Mouse (Mus musculus) embryo, embryonic 10.5 days (tissue): ENCODE measurements at regions not wholly inside any gene's neighbourhood (a gene's known extent, or its start where the extent isn't known, plus 50 kb on each side); places are given as distances from the start of the nearest gene placed in this dataset.

ENCODE experiments used
- DNase-seq: peaks from one replicate; pipeline ENCODE4 v3.0.0-alpha.2; 2015; ENCODE audit warnings: low spot score

DNA sequence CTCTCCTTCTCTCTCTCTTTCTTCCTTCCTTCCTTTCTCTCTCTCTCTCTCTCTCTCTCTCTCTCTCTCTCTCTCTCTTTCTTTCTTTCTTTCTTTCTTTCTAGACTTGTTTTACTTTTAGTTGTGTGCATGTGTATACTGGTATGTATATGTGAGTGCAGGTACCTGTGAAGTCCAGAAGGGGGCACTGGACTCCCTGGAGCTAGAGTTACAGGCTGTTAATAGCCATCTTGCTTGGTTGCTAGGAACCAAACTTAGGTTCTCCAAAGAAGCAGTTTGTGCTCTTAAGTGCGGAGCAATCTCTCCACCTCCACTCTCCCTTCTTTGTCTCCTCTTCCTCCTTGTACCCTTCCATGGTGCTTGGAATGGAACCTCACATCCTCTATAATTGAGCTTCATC lies 77.2 kb downstream of the Gm10604 start:
- no peak for DNase-seq

DNA sequence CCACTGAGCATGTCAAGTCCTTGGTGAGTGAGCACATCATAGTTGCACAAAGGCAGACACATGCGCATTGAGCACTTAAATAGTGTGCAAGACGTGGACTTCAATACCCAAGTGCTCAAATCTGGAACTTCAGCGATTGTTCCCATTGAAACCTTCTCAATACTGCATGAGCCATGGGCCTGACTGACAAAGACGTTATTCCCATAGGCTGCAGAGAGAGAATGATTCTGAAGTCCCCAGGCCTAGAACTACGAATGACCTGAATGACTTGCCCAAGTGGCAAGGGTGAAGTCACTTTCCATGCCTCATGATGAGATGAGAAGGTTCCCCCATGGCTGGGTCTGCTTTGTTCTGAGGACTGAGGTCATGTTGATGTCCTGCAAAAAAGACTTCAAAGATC lies 77.7 kb downstream of the Gm10604 start:
- DNase-seq, result no peak

DNA sequence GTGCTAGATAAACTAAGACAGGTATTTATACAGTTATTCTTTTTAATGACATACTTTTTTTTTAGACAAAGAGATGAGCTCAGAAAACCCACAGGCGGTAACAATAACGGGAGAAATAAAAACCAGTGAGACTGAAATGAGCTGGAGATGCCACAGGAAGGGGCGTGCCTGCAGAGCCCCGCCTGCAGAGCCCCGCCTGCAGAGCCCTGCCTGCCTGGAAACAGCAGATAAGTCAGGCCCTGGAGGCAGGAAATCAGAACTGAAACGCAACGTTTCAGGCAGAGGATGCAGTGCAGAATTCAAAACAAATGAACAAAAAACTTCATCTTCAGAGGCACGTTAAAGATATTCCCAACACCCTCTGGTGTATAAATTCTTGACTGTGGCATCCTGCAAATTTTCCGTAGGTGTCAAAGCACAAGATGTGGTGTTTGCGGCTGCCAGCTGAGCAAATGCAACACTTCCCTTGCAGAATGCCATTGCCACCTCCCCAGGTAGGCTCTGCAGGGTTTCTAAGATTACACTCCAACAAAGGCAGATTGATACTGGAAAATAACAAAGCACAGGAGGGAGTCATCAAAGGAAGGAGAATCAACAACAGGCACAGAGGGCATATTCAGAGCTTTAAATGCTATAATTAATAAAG lies 81.0 kb downstream of the Gm10604 start:
- DNase-seq, result peak; percentile 50

DNA sequence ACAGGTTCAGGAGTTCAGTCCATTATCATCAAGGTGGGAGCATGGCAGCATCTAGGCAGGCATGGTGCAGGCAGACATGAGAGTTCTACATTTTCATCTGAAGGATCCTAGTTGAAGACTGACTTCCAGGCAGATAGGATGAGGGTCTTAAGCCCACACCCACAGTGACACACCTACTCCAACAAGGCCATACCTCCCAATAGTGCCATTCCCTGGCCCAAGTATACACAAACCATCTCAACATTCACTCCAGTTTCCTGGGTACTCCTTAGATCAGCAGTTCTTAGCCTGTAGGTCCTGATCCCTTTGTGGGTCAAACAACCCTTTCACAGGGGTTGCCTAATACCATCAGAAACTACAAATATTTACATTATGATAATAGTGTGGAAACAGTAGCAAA lies 83.8 kb downstream of the Gm10604 start:
- no peak for DNase-seq

DNA sequence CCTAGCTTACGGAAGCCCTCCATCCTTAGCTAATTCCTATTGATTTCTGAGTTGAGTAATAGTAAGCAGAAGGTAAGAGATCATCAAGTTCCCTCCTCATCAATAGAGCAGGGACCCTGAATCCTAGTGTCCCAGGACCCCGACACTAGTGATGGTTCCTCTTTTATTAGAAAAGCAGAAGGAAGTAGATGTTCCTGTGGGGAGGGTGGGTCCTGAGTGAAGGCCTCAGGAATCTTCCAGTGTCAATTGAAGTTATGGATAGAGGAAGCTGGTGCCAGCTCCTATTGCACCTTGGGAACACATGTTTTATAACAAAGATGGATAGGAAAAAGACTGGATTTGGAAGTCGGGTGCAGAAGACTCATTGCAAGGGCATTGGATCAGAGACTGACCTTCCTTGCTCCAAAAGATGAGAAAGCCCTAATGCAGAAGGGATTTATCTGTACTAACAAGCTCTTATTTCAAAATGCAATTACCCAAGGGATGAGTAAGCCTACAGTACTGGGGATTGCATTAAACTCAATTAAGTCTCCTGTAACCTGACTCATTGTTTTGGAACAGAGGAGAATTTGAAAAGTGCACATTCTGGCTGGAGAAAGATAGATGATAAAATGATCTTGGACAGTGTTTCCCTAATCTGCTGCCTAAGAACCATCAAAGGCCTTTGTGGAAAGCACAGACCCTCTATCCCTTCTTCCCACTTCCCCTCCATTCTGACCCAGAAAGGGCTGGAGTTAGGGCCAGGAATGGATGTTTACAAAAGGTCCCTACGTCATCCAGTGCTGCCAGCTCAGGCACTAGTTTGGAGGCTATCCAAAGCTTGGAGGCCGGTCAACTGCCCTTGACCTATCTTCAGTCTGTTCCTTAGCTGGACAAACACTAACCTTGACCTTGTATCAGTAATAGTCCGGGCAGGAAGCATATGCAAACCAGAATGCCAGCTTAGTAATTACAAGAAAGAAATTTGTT lies 84.9 kb downstream of the Gm10604 start:
- no peak for DNase-seq

DNA sequence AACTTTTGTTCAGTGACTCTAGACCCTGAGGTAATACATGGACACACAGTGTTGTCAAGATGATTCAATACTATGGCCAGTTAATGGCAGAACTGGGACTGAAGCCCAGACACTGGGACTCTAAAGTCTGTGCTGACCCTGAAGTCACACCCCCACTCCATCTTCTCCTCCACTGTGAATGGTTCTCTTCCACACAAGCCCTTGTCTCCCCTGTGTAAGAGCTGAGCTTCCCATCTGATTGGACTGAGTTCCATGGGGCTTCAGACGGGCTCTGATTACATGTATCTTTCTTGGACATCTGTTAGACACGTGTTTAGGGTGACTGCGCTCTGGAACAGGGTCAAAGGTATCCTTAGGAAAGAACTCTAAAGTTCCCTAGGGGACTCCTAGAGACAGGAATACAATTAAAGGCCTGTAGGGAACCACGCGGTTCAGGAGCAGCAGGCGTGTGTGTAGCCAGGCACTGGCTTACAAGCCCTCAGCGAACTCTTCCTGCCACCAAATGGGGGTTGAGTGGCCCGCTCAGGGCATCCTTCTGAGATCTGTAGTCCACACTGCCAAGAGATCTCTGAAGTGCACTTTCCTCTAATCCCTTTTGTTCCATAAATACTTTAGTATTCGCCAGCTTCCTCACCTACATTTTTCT lies 87.4 kb downstream of the Gm10604 start:
- peak; percentile 27 for DNase-seq

DNA sequence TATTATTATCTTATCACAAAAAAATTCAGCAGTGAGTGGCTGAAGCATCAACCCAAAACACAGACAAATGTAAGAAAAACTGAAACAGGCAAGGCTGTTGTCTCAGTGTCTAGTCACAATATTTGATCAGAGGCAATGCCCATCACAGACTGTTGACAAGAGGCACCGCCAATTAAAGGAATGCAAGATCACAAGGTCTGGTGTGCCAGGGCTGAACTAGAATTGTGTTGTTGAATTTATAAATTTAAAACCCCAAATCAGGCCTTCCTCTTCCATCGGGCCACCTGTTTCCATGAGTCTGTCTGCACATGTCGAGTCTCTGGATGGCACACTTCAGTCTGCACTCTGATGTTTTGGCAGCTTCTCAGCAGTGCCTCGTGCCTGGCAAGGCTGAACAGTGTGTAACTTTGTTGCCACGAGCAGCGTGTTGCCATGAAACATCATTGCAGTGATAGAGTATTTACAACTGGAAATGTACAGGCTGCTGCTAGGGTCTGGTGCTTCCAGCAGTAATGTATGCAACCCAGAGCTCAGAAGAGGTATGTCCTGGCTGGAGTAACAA lies 91.9 kb downstream of the Gm10604 start:
- DNase-seq, result no peak

DNA sequence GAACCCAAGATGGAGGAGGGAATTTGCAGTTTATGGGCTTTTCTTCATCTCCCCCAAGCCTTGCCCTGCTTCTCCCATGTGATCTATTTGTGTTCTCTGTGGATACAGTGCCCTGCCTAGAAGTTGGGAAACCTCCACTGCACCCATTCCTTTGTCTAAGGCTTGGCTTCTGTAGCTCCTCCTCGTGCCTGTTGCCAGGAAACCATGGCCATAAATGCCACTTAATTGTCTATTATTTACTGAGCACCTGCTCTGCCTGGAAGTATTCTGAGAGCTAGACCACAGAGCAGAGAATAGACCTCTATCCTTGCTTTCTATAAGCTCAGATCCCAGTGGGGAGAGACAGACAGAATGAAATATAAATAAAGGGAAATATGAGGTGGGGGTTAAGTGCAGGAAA lies 93.7 kb downstream of the Gm10604 start:
- peak; percentile 20 for DNase-seq

DNA sequence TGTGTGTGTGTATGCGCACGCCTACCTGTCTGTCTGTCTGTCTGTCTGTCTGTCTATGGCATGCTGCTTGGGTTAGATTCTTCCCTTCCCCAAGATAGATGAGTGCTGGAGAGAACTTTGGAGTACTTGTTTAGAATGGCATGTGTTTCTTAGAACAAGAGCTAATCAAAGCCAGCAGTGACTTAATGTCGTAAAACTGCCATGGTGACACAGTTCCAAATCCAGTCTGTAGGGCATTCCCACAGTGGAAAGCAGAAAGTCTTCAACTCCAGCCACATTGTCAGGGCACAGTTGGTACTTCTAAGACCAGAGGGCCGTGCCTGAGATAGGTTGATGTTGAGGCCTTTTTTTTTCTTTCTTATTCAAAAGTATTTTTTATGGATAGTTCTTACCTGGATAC lies 95.6 kb downstream of the Gm10604 start:
- peak; percentile 50 for DNase-seq

DNA sequence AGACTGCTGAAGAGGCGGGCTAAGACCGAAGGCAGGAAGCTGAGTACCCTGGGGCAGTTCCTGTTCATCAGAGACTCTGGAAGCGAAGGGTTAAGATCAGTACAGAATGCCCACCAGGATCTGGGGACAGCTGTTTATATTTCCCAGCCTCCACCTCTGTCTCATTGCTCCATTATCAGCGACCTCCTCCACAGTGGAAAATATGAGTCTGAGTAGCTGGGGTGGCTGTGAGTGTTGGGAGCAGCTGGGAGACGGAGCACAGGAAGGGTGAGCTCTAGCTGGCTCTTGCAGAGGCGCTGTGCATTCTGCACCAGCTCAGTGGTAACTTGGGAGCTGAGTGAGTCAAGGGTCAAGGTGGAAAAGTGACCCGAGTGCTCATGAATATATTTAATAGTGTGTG lies 96.2 kb downstream of the Gm10604 start:
- peak; percentile 44 for DNase-seq

DNA sequence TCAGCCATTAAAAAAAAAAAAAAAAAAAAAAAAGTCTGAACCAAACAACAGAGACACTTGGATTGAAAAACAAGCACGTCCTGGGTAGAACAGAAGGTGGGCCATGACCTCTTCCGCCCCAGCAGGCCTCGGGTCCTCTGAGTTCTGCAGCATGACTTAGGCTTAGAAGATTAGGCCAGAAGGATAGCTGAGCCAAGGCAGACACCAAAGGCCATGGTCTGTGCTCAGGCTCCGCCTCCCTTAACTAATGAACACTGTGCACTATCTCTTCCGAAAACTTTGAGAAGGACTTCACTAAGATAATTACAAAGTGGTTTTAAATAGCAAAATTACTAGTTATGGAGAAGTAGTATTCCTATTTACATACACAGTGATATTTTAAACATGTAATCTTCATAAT lies 97.8 kb downstream of the Gm10604 start:
- DNase-seq, result no peak

DNA sequence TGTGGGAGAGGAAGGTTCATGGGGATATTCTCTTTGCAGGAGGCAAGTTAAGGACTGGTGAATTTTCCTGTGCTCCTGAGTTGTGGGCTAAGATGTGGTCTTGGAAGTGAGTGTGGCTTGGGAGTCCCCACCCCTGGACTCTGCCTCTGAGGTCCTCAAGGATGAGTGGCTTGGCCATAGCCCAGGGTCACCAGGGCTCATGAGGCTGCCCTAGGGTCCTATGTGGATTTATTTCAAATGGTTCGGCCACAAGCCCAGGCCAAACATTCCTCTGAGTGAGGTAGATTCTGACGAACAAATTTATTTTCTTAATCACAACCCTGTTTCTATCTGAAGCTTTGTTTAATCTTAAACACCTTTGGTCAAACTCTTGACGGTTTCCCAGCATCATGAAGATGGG lies 98.4 kb downstream of the Gm10604 start:
- DNase-seq, result no peak

DNA sequence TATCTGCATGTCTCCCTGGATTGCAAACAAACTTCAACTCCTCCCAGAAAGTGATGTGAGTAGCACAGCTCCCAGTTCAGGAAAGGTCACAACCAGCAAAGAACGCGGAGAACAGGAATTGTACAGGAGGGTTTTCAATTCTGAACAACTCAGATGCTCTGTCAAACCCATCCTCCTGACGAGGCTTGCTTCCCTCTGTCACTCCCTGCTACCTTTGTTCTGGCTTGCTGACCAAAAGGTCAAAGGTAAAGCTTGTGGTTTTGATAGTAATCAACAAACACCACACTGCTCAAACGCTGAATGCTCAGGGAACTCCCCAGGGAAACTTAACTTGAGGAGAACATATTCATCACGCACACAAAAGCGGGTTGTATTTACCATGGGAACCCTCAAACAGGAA lies 102.4 kb downstream of the Gm10604 start:
- no peak for DNase-seq

DNA sequence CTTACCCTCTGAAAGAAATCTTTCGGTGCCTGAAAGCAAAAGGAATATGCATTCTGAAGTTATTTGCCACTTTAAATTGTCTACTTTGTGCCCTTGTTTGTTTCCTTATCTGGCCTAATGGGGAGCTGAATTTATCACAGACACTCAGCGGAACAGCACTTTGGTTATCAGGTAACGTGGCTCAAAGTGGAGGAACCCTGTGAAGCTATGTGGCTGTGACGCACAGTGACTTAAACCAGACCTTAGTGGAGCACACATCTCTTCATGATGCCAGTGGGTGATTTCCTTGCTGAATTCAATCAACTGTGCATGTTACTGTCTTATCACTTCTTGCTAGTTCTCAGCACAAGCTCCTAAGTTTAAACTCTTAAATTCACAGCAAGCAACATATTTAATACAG lies 103.1 kb downstream of the Gm10604 start:
- DNase-seq, result no peak

DNA sequence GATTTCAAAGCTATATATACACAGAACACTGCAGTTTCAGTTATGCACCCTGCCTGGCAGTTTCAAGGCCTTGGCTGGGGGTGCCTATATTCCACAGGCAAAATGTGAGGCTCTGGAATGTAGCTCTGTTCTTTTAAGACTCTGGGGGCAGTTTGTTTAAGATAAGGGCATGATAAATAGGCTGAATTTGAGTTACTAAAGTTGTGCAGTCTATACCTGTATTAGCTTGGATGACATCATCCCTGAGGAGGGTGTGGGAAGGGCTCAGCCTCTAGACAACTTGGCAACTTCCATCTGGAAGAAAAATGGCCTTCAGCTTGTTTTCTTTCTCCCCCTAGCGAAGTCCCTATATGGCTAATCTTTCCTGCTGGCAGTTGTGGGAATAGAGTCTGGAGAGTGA lies 105.1 kb downstream of the Gm10604 start:
- DNase-seq, result no peak

DNA sequence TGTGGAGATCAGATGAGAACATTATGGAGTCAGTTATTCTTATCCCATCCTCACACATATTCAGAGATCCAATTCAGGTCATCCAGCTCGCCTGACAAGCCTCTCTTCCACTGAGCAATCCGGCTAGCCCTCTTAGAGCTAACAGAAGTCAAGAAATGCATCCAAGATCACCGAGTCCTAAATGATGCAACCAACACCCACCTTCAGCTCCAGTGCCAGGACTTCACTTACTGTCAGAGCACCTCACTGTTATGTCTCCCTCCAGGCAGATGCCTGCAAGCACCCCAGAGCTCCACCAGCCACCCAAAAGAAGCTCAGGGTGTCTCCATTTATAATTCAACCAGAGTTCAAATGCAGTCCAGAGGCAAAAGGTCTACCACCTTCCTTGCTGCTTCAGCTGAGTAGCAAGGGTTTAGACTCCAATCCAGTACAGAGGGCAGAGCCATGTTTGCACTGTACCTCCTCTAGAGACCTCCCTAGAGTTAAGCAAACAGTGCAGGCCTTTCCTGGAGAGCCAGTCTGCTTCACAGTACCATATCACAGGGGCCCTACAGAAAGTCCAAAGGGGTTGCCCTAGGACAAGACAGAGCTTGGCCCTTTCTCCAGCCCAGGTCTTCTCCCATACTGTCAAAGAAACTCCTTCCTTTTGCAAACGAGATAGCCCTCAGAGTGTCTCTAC lies 106.3 kb downstream of the Gm10604 start:
- no peak for DNase-seq

DNA sequence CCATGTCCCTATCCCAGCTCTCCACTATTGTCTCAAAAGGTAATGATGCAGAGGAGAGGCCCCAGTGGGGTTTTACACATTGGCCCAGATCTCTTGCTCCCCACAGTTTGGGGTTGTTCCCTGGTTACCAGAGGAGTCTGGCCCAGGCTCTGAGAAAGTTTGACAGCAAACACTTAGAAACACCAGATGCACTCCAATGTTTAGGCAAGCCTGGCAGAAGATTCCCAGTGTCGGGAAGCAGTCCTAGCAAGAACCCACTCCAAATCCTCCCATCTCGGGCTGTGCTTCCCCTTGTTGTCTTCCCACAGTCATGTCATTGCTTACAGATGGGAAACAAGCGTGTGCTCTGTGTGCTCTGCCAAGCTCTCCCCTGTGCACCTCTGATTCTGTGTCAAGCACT lies 109.0 kb downstream of the Gm10604 start:
- no peak for DNase-seq

DNA sequence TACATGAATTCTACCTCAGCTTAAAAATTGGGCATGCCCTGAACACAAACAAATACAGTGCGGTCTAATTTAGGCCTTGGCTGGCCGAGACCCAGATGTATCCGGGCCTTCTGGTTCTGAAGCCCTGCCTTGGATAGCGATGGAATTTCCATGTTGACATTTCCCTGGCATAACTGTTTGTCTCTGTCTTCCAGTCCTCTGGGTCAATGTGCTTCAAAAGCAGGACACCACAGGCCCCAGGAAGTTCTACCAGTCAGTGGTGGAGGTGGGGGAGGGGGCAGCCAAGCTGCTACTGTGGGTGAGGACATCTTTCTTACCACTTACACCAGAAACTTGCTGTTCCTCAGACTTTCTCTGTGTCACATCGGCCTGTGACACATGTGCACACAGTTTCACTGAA lies 111.3 kb downstream of the Gm10604 start:
- no peak for DNase-seq

DNA sequence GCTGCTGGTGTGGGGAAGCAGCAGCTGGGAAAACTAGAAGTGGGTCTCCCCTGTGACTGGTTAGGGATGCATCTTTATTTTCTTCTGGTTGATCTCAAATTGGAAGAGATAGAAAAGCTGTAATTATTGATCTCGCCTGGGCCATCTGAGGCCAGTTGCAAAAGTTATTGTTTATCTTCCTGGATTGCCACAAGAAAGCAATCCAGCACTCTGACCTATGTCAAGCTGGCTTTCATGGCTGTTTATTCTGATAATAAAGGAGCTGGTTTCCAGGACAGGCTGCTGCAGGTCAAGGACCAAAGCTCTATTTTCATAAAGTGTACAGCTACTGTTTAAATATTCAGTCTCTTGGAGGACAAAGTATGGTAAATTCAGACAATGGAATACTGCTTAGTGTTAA lies 112.5 kb downstream of the Gm10604 start:
- DNase-seq, result no peak
